Comparison of ENCODE assay signal across 9 mouse cellular contexts in the genomic region with DNA sequence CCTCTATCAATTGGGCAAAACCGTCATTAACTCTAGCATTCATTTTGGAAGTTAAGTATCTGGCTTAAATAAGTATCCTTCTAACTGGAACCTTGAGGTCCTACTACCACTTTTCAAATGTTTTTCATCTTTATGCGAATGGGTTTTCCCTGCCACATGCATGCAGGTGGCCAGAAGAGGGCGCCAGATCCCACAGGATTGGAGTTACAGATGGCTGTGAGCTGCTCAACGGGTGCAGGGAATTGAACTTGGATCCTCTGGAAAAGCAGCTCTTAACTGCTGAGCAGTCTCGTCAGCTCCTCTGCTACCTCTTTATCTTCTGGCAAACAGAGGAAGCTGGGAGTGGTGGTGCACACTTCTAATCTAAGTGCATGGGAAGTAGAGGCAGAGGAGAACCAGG. TPM values are rescaled to one million over a fixed set of nuclear protein-coding genes. Genes with fewer than 3 reads are reported as not detected.
A peak's percentile ranks its signal among the peaks of the same experiment; 100 is the strongest.
DNase-seq lines count a peak whose midpoint lies in the region; ATAC-seq and TF ChIP-seq lines count a peak whose summit lies in the region.
"Had no signal": no experiment of that assay in that cellular context is flagged by ENCODE, and none has a peak within 500 bp of the region (broad histone marks: within the 10 kb centered on the region; RNA-seq: fewer than 3 reads in every experiment).

No protein-coding gene starts in this region.

- H3K9me3 ChIP-seq in midbrain, embryonic 13.5 days, result no peaks in the 10 kb centered on the region

- no peak for ATAC-seq in midbrain, embryonic 13.5 days

- H3K27ac ChIP-seq in heart, adult 2 months, result no peak overlapping the region
- no peak overlapping the region for H3K27ac ChIP-seq in midbrain, embryonic 13.5 days

- TF ChIP-seq EP300 in heart, adult 2 months (IDR thresholded peaks at IDR 0.05; ENCODE audit: insufficient read depth, low read depth, low read length), result no peak

- no peaks in the 10 kb centered on the region for H3K79me2 ChIP-seq in heart, adult 2 months (replicated peaks; ENCODE audit: control insufficient read depth, insufficient read depth, low read length)

- no peak overlapping the region for H3K4me2 ChIP-seq in midbrain, embryonic 13.5 days (replicated peaks)

- H3K9ac ChIP-seq in heart, adult 2 months (ENCODE audit: low read depth, low read length), result no peak overlapping the region
- no peak overlapping the region for H3K9ac ChIP-seq in midbrain, embryonic 13.5 days (replicated peaks)

- intact Hi-C loops in heart, adult 2 months (cut with DNase I), result no loop called here
- intact Hi-C loops in heart, postnatal 10 days (cut with DNase I), result no loop called here

- H3K4me3 ChIP-seq in heart, adult 2 months, result no peak overlapping the region
- H3K4me3 ChIP-seq in midbrain, embryonic 13.5 days (replicated peaks), result no peak overlapping the region

- TF ChIP-seq CTCF in heart, adult 2 months (IDR thresholded peaks at IDR 0.05), result peak; percentile 75

- H3K27me3 ChIP-seq in heart, adult 2 months (ENCODE audit: control insufficient read depth, insufficient read depth, low read length), result no peaks in the 10 kb centered on the region
- no peaks in the 10 kb centered on the region for H3K27me3 ChIP-seq in midbrain, embryonic 13.5 days

- no peaks in the 10 kb centered on the region for H3K36me3 ChIP-seq in heart, adult 2 months (ENCODE audit: control insufficient read depth, insufficient read depth, low read length)
- no peaks in the 10 kb centered on the region for H3K36me3 ChIP-seq in midbrain, embryonic 13.5 days

- no peak for TF ChIP-seq POLR2A in heart, adult 2 months (IDR thresholded peaks at IDR 0.05; ENCODE audit: insufficient read depth, low read depth, low read length)

- H3K4me1 ChIP-seq in heart, adult 2 months (ENCODE audit: control insufficient read depth, insufficient read depth, low read length), result no peaks in the 10 kb centered on the region
- H3K4me1 ChIP-seq in midbrain, embryonic 13.5 days (replicated peaks), result no peaks in the 10 kb centered on the region

- 59% methylated on average over 5 of the region's 5 CpGs for WGBS in heart, adult 2 months
- WGBS in midbrain, embryonic 13.5 days, result 48% methylated on average over 5 of the region's 5 CpGs

- no peak for DNase-seq in heart, adult 2 months
- no peak for DNase-seq in heart, adult 8-10 months (ENCODE audit: low spot score)
- DNase-seq in 416B (ENCODE audit: low read depth), result peak; percentile 66
- DNase-seq in R1 (ENCODE audit: low read depth, low spot score), result peak; percentile 64
- peak; percentile 61 for DNase-seq in lung, postnatal 14 days
- no peak for DNase-seq in urinary bladder, postnatal 14 days (ENCODE audit: low spot score)
- DNase-seq in heart, postnatal 10 days, result no peak

RNA-seq across cellular contexts. Expression of a gene that starts 5.7 kb away (rescaled TPM):
- 1 to 10 TPM; 6.5 to 6.7 TPM for total RNA-seq in heart, adult 2 months (2021)
- 7.3 and 10.4 TPM in 2 replicates for polyA plus RNA-seq in heart, adult 2 months (2012; rRNA removed)
- 1 to 10 TPM; 5.2 to 7.0 (median 6.4) TPM for total RNA-seq in heart, adult 8-10 months (2022)
- total RNA-seq in heart, postnatal 10 days (2021), result 10 to 100 TPM; 18.1 TPM
- polyA plus RNA-seq in midbrain, embryonic 13.5 days (2015; fragmentation: Nextera tagmentation; extraction: Ambion mirVana), result 29.9 and 32.7 TPM in 2 replicates

RNA-seq across cellular contexts. Expression of a gene that starts 5.7 kb away (rescaled TPM):
- total RNA-seq in heart, adult 2 months (2021), result under 1 TPM; 0.21 to 0.23 TPM
- polyA plus RNA-seq in heart, adult 2 months (2012; rRNA removed), result not detected in 2 replicates
- total RNA-seq in heart, adult 8-10 months (2022), result under 1 TPM; 0.11 to 0.47 (median 0.30) TPM
- under 1 TPM; 0.10 to 0.12 TPM for total RNA-seq in heart, postnatal 10 days (2021)
- 0.24 and 0.36 TPM in 2 replicates for polyA plus RNA-seq in midbrain, embryonic 13.5 days (2015; fragmentation: Nextera tagmentation; extraction: Ambion mirVana)

RNA-seq across cellular contexts. Expression of a gene that starts 12.0 kb away (rescaled TPM):
- 1 to 10 TPM; 4.8 to 7.6 TPM for total RNA-seq in heart, adult 2 months (2021)
- polyA plus RNA-seq in heart, adult 2 months (2012; rRNA removed), result 9.4 and 13.8 TPM in 2 replicates
- 10 to 100 TPM in 1 of 4 experiments, 1 to 10 TPM in 3; 7.6 to 12.9 (median 8.9) TPM for total RNA-seq in heart, adult 8-10 months (2022)
- total RNA-seq in heart, postnatal 10 days (2021), result 10 to 100 TPM; 15.5 to 21.3 TPM
- 1.9 and 2.5 TPM in 2 replicates for polyA plus RNA-seq in midbrain, embryonic 13.5 days (2015; fragmentation: Nextera tagmentation; extraction: Ambion mirVana)

RNA-seq across cellular contexts. Expression of a gene that starts 15.3 kb away (rescaled TPM):
- 10 to 100 TPM; 31.6 to 32.5 TPM for total RNA-seq in heart, adult 2 months (2021)
- polyA plus RNA-seq in heart, adult 2 months (2012; rRNA removed), result 49.8 and 70.9 TPM in 2 replicates
- 10 to 100 TPM; 20.5 to 35.2 (median 28.1) TPM for total RNA-seq in heart, adult 8-10 months (2022)
- total RNA-seq in heart, postnatal 10 days (2021), result 100 to 1,000 TPM; 147 to 156 TPM
- 11.6 and 13.7 TPM in 2 replicates for polyA plus RNA-seq in midbrain, embryonic 13.5 days (2015; fragmentation: Nextera tagmentation; extraction: Ambion mirVana)

RNA-seq across cellular contexts. Expression of a gene that starts 17.5 kb away (rescaled TPM):
- under 1 TPM in 1 of 2 experiments, not detected in 1; 0.05 TPM for total RNA-seq in heart, adult 2 months (2021)
- 0.04 and 0.12 TPM in 2 replicates for polyA plus RNA-seq in heart, adult 2 months (2012; rRNA removed)
- total RNA-seq in heart, adult 8-10 months (2022), result not detected
- total RNA-seq in heart, postnatal 10 days (2021), result not detected
- 0.16 TPM in 1 of 2 replicates, not detected in the other for polyA plus RNA-seq in midbrain, embryonic 13.5 days (2015; fragmentation: Nextera tagmentation; extraction: Ambion mirVana)
- polyA plus RNA-seq: heart, embryonic 16.5 days had no signal

Comparison
In these comparisons a context has a peak if more than half of its experiments do, and no peak if none do; other contexts are left out.
1. DNase-seq: peak in 416B (single experiment), R1 (single experiment) and lung, postnatal 14 days (single experiment); none in heart, adult 2 months (0 of 2), heart, adult 8-10 months (single experiment), urinary bladder, postnatal 14 days (single experiment) and heart, postnatal 10 days (0 of 2).